Mouse (Mus musculus): ENCODE data around the gene Tbc1d2b. TPM values are rescaled to one million over a fixed set of nuclear protein-coding genes. Genes with fewer than 3 reads are reported as not detected.

Gene Tbc1d2b
- polyA plus RNA-seq, 1 experiment from 2014 or later = 22.7 TPM

DNA sequence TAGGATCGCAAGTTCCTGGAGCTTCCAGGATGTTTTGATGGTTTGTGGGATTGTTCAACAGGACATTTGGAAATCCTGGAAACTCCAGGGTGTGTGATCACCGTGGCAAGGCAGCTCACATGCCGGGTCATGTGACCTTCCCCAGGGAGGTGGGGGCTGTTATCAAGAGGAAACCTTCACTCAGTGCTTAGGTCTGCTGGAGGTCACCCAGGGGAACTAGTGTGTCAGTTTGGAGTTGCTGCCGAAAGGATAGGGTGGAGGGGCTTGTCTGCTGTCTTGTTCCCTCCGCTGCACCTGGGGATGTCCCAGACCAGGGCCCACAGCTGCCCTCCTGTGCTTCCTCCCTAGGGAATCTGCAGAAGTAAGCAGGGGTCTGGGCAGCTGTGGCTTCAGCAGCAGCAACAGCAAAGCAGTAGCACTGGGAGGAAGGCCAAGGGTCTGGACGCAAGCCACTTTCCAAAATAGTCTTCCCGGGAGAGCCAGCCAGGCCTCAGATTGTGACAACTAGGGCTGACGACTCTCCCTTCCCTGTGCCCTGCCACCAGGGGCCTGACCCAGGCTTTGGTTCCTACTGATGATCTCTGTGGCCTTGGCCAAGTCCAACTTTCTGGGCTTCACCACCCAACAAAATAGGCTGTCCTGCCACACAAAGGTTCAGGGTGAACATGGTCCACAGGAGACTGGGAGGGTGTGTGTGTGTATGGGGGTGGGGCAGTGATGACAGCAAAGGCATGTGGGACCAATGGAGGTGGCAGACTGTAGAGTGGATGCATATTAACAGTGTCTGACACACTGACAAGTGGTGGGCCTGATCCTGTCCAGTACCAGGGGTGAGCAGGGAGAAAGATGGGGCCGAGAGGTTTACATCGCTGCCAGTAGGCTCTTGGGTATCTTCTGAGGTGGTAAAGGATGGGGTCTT is 71.8 kb downstream of the Tbc1d2b start:
- Histone ChIP-seq H3K4me1 (peaks cover 12% of the 10 kb centered on the region), H3K27ac (peak overlapping the region; percentile 48; the same call in 1 of the 2 replicates), H3K27me3 (no peaks in the 10 kb centered on the region), H3K9ac (no peak overlapping the region), H3K4me2 (no peak overlapping the region), H3K4me3 (no peak overlapping the region), H3K9me3 (no peaks in the 10 kb centered on the region), H3K36me3 (peaks cover 16% of the 10 kb centered on the region)
- WGBS = 53% methylated on average over 10 of the region's 10 CpGs
- peak; percentile 41; the same call in 1 of the 2 replicates for ATAC-seq (ENCODE audit: borderline replicate concordance, extremely low read depth, low FRiP score, low TSS enrichment)

DNA sequence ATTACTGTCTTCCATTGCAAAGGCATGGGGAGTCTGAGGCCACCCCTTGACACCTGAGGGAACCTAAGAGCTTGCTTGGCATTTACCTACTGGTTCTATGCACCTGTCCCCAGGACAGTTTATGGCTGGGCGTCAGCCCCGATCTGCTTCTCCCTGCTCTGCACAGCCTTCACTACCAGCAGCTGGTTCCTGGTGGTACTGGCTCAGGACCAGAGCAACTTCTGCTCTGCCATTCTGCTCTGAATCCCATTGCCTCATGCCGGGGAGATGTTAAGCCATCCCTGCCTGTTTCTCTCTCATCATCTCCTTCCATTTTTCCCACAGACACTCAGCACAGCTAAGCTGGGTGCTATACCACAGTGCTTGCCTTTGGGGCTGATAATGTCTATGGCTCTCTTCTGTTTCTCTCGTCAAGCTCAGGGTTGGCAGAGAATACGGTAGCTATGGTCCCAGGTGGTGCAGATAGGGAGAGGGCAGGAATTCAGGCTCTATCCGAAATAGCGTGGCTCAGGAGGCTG is 72.7 kb downstream of the Tbc1d2b start:
- no peak overlapping the region for H3K9ac ChIP-seq
- H3K27me3 ChIP-seq = no peaks in the 10 kb centered on the region
- H3K27ac ChIP-seq = no peak overlapping the region
- peaks cover 12% of the 10 kb centered on the region for H3K4me1 ChIP-seq
- no peak for ATAC-seq (ENCODE audit: borderline replicate concordance, extremely low read depth, low FRiP score, low TSS enrichment)
- no peaks in the 10 kb centered on the region for H3K9me3 ChIP-seq
- H3K4me3 ChIP-seq = no peak overlapping the region
- H3K4me2 ChIP-seq = no peak overlapping the region
- H3K36me3 ChIP-seq = peaks cover 10% of the 10 kb centered on the region; the same call in 1 of the 2 replicates
- 81% methylated on average over 7 of the region's 7 CpGs for WGBS

DNA sequence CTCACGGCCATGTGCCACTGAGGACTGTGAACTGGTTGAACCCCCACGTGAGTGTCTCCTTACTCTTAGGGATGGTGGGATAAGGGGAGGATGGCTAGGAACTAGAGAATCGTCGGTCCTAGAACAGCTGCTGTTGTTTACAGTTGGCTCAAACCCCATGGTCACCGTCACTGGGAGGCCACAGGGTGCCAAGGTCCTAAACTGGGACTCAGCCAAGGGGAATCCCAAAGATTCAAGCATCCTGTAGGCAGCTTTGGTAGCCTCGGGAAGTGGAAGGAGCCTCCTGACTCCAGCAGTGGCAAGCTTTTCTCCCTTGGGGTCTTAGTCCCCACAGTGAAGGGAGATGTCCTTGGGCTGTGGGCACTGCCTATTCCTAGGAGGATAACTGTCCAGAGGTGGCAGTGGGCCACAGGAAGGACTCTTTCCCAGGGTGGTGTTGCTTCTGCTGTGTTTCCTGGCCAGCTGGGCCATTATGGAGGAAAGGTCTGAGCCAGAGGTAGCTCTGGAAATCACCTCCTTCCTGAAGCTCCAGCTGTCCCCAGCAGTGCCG is 73.4 kb downstream of the Tbc1d2b start:
- H3K36me3 ChIP-seq = peaks cover 9% of the 10 kb centered on the region; the same call in 1 of the 2 replicates
- H3K9ac ChIP-seq = no peak overlapping the region
- H3K4me1 ChIP-seq = peaks cover 12% of the 10 kb centered on the region
- ATAC-seq (ENCODE audit: borderline replicate concordance, extremely low read depth, low FRiP score, low TSS enrichment) = no peak
- H3K4me3 ChIP-seq = no peak overlapping the region
- H3K9me3 ChIP-seq = no peaks in the 10 kb centered on the region
- no peak overlapping the region for H3K4me2 ChIP-seq
- 47% methylated on average over 7 of the region's 7 CpGs for WGBS
- no peaks in the 10 kb centered on the region for H3K27me3 ChIP-seq
- no peak overlapping the region for H3K27ac ChIP-seq

DNA sequence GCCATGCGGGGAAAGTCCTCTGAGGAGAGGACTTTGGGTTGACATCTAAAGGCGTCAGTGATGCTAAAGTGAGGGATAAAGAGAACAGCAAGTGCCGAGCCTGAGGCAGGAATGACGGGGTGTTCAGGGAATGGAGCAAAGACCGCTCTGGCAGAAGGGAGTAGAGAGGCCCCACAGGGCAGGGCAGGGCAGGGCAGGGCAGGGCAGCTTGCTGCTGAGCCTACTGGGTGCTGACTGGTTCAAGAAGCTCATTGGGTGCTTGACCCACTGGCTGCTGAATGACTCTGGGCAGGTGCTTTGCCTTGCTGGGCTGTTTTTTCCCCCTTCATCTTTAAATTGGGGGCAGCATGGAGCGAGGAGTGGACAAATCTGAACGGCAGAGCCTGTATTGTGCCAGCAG is 74.3 kb downstream of the Tbc1d2b start:
- Histone ChIP-seq H3K36me3 (peaks cover 5% of the 10 kb centered on the region; the same call in 1 of the 2 replicates), H3K4me3 (no peak overlapping the region), H3K27ac (no peak overlapping the region), H3K4me1 (peaks cover 12% of the 10 kb centered on the region), H3K4me2 (no peak overlapping the region), H3K9me3 (no peaks in the 10 kb centered on the region), H3K27me3 (no peaks in the 10 kb centered on the region), H3K9ac (no peak overlapping the region)
- WGBS = 69% methylated on average over 7 of the region's 7 CpGs
- ATAC-seq (ENCODE audit: borderline replicate concordance, extremely low read depth, low FRiP score, low TSS enrichment) = no peak

DNA sequence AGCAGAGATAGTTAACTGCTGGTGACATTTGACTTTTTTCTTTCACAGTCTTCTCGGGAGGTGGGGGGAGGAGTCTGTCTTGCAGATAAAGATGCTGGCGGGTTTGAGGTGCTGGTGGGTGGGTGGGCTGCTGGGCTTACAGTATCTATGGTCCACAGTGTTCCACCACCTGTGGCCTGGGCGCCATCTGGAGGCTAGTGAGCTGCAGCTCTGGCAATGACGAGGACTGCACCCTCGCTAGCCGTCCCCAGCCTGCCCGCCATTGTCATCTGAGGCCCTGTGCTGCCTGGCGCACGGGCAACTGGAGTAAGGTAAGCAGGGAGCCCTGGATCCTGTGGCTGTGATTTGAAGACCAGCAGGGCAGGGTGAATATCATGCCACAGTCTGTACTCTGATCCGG is 75.6 kb downstream of the Tbc1d2b start:
- no peak for ATAC-seq (ENCODE audit: borderline replicate concordance, extremely low read depth, low FRiP score, low TSS enrichment)
- Histone ChIP-seq H3K27me3 (no peaks in the 10 kb centered on the region), H3K9me3 (no peaks in the 10 kb centered on the region), H3K9ac (no peak overlapping the region), H3K4me2 (no peak overlapping the region), H3K4me1 (peaks cover 12% of the 10 kb centered on the region), H3K27ac (no peak overlapping the region), H3K36me3 (0 out of 2 replicates have a peak, but pooled peaks cover under 1% of the 10 kb centered on the region), H3K4me3 (no peak overlapping the region)
- 61% methylated on average over 10 of the region's 10 CpGs for WGBS

DNA sequence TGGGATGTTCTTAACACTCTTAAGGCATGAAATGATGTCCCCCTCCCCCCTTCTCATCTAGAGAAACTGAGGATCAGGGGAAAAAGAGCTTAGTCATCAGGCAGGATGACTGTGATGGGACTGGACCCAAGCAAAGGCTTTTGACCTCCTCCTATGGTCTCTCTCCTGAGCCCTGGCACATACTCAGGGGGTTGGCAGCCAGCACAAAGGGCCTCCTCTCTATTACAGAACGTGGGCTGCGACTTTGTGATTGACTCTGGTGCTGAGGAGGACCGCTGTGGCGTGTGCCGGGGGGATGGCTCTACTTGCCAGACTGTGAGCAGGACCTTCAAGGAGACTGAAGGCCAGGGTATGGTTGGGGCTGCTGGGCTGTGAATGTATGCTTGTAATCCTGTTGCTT is 81.2 kb downstream of the Tbc1d2b start:
- Histone ChIP-seq H3K27me3 (no peaks in the 10 kb centered on the region), H3K4me3 (no peak overlapping the region), H3K27ac (no peak overlapping the region), H3K36me3 (peaks cover 9% of the 10 kb centered on the region; the same call in 1 of the 2 replicates), H3K4me2 (no peak overlapping the region), H3K9me3 (no peaks in the 10 kb centered on the region), H3K9ac (no peak overlapping the region), H3K4me1 (peaks cover 13% of the 10 kb centered on the region)
- 73% methylated on average over 5 of the region's 5 CpGs for WGBS
- ATAC-seq (ENCODE audit: borderline replicate concordance, extremely low read depth, low FRiP score, low TSS enrichment) = no peak

DNA sequence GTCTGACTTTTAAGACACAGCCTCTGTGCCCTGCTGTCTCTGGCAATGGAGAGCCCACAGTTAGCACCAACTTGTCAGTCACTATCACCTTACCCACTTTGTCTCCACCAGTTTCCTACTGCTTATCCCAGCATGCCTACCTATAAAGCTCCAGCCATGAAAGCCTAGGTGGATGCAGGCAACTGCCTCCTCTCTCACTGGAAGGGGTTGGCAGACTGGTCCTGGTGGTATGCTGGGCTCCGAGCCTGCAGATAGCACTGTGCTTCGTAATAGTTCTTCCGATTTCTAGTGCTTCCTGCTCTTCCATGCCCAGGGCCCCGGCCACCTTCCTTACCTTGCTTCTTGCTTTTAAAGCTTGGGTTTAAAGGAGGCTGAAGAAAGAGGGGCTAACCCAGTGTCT is 81.7 kb downstream of the Tbc1d2b start:
- 82% methylated on average over 4 of the region's 4 CpGs for WGBS
- no peaks in the 10 kb centered on the region for H3K27me3 ChIP-seq
- ATAC-seq (ENCODE audit: borderline replicate concordance, extremely low read depth, low FRiP score, low TSS enrichment) = no peak
- no peak overlapping the region for H3K4me3 ChIP-seq
- no peak overlapping the region for H3K9ac ChIP-seq
- no peaks in the 10 kb centered on the region for H3K9me3 ChIP-seq
- H3K4me2 ChIP-seq = no peak overlapping the region
- H3K27ac ChIP-seq = no peak overlapping the region
- peaks cover 18% of the 10 kb centered on the region for H3K4me1 ChIP-seq
- peaks cover 9% of the 10 kb centered on the region; the same call in 1 of the 2 replicates for H3K36me3 ChIP-seq

DNA sequence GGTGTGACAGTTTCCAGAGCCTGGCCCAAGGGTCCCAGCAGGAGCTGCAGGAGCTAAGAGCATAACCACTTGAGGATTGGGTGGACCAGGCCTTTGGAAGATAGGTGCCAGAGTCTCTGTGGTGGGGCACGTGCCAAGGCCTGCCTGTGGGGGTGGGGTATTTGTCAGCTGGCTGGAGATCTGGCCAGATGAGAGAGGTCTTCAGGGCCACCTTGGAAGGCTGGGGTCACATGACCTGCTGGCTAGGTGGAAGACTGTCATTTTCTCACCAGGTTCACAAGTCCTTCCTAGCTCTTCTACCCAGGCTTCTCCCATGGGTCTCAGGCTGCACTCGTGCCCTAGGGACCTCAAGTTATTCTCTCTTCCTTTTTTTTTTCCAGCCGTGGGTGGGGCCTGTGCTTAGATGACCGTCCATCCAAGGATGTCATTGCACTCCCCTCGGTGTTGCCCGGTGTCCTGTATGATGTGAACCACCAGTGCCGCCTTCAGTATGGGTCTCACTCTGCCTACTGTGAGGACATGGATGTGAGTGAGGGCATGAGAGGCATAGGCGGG is 85.2 kb downstream of the Tbc1d2b start:
- peaks cover 41% of the 10 kb centered on the region for H3K4me1 ChIP-seq
- no peak overlapping the region for H3K4me2 ChIP-seq
- WGBS = 79% methylated on average over 8 of the region's 8 CpGs

DNA sequence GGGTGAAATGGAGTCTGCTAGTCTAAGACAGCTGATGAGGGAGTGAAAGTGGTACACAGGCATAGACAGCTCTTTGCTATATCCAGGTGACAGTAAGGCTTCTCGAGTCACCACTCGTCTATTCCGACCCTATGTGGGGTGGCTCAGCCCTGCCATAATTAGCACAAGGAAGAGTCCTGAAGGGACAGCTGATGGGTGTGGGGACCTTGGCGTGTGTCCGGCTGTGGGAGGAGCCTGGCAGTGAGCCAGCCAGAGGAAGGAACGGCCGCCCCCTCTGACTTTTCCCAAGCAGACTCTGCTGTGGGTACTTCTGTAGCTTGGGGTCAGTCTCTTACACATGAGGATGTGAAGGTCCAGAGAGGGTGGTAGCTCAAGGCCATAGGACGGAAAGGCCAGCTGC is 86.5 kb downstream of the Tbc1d2b start:
- Histone ChIP-seq H3K4me1 (peaks cover 41% of the 10 kb centered on the region), H3K9me3 (no peaks in the 10 kb centered on the region)

More for the DNA sequence above, 85.2 kb downstream of the Tbc1d2b start:
- Histone ChIP-seq H3K9me3 (no peaks in the 10 kb centered on the region), H3K36me3 (peaks cover 9% of the 10 kb centered on the region; the same call in 1 of the 2 replicates), H3K27ac (no peak overlapping the region), H3K9ac (no peak overlapping the region), H3K4me3 (no peak overlapping the region), H3K27me3 (no peaks in the 10 kb centered on the region)
- no peak for ATAC-seq (ENCODE audit: borderline replicate concordance, extremely low read depth, low FRiP score, low TSS enrichment)

DNA sequence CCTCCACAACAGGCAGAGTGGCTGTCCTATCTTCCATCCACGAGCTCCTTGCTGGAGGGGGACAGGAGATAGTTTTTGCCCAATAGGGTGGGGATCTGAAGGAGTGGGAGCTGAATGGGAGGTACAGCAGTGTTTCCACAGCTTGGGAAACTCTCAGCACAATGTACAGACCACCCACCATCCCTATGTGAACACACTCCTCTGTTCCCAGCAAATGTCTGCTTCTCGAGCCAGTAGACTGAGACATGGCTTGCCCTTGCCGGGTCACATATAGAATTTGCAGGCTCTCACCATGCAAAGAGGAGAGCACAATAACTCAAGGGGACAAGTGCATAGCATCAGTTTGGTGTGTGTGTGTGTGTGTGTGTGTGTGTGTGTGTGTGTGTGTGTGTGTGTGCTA is 87.1 kb downstream of the Tbc1d2b start:
- Histone ChIP-seq H3K9ac (no peak overlapping the region), H3K4me1 (peaks cover 41% of the 10 kb centered on the region), H3K36me3 (peaks cover 14% of the 10 kb centered on the region), H3K27me3 (no peaks in the 10 kb centered on the region), H3K4me2 (no peak overlapping the region), H3K9me3 (no peaks in the 10 kb centered on the region), H3K27ac (peak overlapping the region; percentile 79), H3K4me3 (no peak overlapping the region)
- peak; percentile 49 for ATAC-seq (ENCODE audit: borderline replicate concordance, extremely low read depth, low FRiP score, low TSS enrichment)
- 38% methylated on average over 3 of the region's 3 CpGs for WGBS

More for the DNA sequence above, 86.5 kb downstream of the Tbc1d2b start:
- peak overlapping the region; percentile 79; the same call in 1 of the 2 replicates for H3K27ac ChIP-seq
- no peaks in the 10 kb centered on the region for H3K27me3 ChIP-seq
- H3K36me3 ChIP-seq = peaks cover 14% of the 10 kb centered on the region
- peak; percentile 24 for ATAC-seq (ENCODE audit: borderline replicate concordance, extremely low read depth, low FRiP score, low TSS enrichment)
- H3K9ac ChIP-seq = no peak overlapping the region
- 26% methylated on average over 8 of the region's 8 CpGs for WGBS
- no peak overlapping the region for H3K4me3 ChIP-seq
- no peak overlapping the region; the same call in 1 of the 2 replicates for H3K4me2 ChIP-seq

DNA sequence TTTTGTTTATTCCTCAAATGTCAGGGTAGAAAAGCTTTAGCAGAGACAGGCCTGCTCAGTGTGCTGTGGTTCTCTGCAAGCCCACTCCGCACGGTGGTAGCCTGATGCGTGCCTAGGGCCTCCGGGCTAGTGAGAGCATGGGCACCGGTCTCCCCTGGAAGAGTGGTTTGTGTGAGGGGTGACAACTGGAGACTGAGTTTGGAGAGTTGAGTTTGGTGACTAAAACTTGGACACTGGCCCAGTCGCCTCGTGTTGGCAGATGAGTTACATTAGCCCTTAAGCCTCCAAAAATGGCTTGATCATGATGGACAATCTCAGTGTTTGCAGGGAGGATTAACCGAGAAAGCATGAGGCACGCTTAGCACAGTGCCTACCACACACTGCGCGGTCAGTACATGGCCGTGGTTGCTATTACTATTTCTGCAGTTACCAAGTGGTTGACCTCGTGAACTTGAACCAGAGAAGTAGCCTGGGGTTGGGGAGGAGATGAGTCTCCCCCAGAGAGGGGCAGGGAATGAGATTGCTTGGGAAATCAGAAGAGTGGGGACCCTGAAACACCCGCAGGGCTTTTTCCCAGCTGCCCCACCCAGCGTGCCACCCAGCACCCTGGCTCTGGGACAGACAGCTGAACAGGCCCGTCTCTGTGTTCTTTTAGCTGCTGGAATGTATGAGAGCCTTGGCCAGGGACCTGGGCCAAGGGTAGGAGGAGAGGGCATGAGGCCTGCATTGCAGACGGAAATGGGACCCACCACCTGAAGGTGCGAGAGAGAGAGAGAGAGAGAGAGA is 87.8 kb downstream of the Tbc1d2b start:
- H3K27me3 ChIP-seq = no peaks in the 10 kb centered on the region
- peak overlapping the region; percentile 79 for H3K27ac ChIP-seq
- peaks cover 18% of the 10 kb centered on the region; the same call in 1 of the 2 replicates for H3K36me3 ChIP-seq
- H3K4me1 ChIP-seq = peaks cover 41% of the 10 kb centered on the region
- no peak overlapping the region for H3K4me3 ChIP-seq
- ATAC-seq (ENCODE audit: borderline replicate concordance, extremely low read depth, low FRiP score, low TSS enrichment) = peak; percentile 77; the same call in 1 of the 2 replicates
- H3K4me2 ChIP-seq = peak overlapping the region; percentile 23; the same call in 1 of the 2 replicates
- no peak overlapping the region for H3K9ac ChIP-seq
- no peaks in the 10 kb centered on the region for H3K9me3 ChIP-seq
- WGBS = 41% methylated on average over 18 of the region's 18 CpGs
